Mouse (Mus musculus) megakaryocyte, embryonic 14.5 days (primary cell): Measurements from ENCODE around the gene Ino80b. TPM values are rescaled to one million over a fixed set of nuclear protein-coding genes. Genes with fewer than 3 reads are reported as not detected.

Experiments used
- H3K27me3 ChIP-seq: replicated peaks from 2 replicates; pipeline ENCODE3; 2012; ENCODE audit warnings: inconsistent platforms
- H3K36me3 ChIP-seq: replicated peaks from 2 replicates; pipeline ENCODE3; 2012; ENCODE audit warnings: low read length, inconsistent platforms, mixed read lengths
- H3K4me1 ChIP-seq: 2 replicates; pipeline ENCODE4 v1.6.1; 2012; ENCODE audit warnings: inconsistent platforms
- H3K4me3 ChIP-seq: replicated peaks from 2 replicates; pipeline ENCODE3; 2012; ENCODE audit warnings: moderate library complexity, mild to moderate bottlenecking, inconsistent platforms
- H3K9me3 ChIP-seq: 2 replicates; pipeline ENCODE4 v1.6.1; 2012; ENCODE audit warnings: inconsistent platforms
- FLI1 ChIP-seq: IDR thresholded peaks from 2 replicates; pipeline ENCODE4 v1.6.1; 2012; ENCODE audit warnings: low read length, inconsistent platforms, mixed read lengths
- GATA1 ChIP-seq: IDR thresholded peaks from 3 replicates; pipeline ENCODE4 v1.6.1; 2012; ENCODE audit warnings: mixed read lengths, low read length, inconsistent platforms, borderline replicate concordance
- polyA plus RNA-seq: library from polyadenylated mRNA; stranded (reverse); fragments of >175 nt; gene quantifications from 2 replicates; pipeline ENCODE4 v1.2.3, GENCODE M21; 2012; ENCODE audit warnings: low replicate concordance; ENCODE audit not compliant: insufficient read depth

Ino80b gene
- polyA plus RNA-seq, 1 experiment = 201 TPM

- H3K27me3 ChIP-seq = peaks cover 57% of the 10 kb centered on the region
- peaks cover 5% of the 10 kb centered on the region for H3K36me3 ChIP-seq
- H3K4me3 ChIP-seq = no peak overlapping the region
- TF ChIP-seq GATA1 = no peak
- no peak for TF ChIP-seq FLI1
- H3K4me1 ChIP-seq = peaks cover 45% of the 10 kb centered on the region
- no peaks in the 10 kb centered on the region for H3K9me3 ChIP-seq
Measured at GRCm38 (mm10) chr6:83074979-83075378, 50.3 kb downstream of the Ino80b start.

Other genes with a start within 250 kb of the Ino80b start
- gene Sema4f, start 185.7 kb downstream of the Ino80b start, polyA plus RNA-seq = not detected in 2 replicates
- 3.6 and 5.2 TPM in 2 replicates for gene M1ap, start 178.5 kb downstream of the Ino80b start, polyA plus RNA-seq
- gene Dok1, start 92.0 kb downstream of the Ino80b start, polyA plus RNA-seq = 159 and 256 TPM in 2 replicates
- 0.40 and 4.2 TPM in 2 replicates for gene Loxl3, start 91.3 kb downstream of the Ino80b start, polyA plus RNA-seq
- gene Aup1, start 70.9 kb downstream of the Ino80b start, polyA plus RNA-seq = 1,695 and 4,915 TPM in 2 replicates
- gene Htra2, start 70.2 kb downstream of the Ino80b start, polyA plus RNA-seq = 27.7 and 49.5 TPM in 2 replicates
- 0.22 TPM in 1 of 2 replicates, not detected in the other for gene Dqx1, start 67.6 kb downstream of the Ino80b start, polyA plus RNA-seq
- gene Tlx2, start 55.1 kb downstream of the Ino80b start, polyA plus RNA-seq = not detected in 2 replicates
- gene Pcgf1, start 47.6 kb downstream of the Ino80b start, polyA plus RNA-seq = 6.8 and 7.3 TPM in 2 replicates
- gene Lbx2, start 39.1 kb downstream of the Ino80b start, polyA plus RNA-seq = 3.3 TPM in 1 of 2 replicates, not detected in the other
- 1.8 and 2.0 TPM in 2 replicates for gene Ccdc142, start 23.8 kb downstream of the Ino80b start, polyA plus RNA-seq
- 0.99 and 2.7 TPM in 2 replicates for gene Gm42688, start 23.8 kb downstream of the Ino80b start, polyA plus RNA-seq
- gene Mrpl53, start 16.4 kb downstream of the Ino80b start, polyA plus RNA-seq = 9.6 and 78.7 TPM in 2 replicates
- 76.1 and 165 TPM in 2 replicates for gene Mogs, start 9.9 kb downstream of the Ino80b start, polyA plus RNA-seq
- gene Wbp1, start 3.9 kb downstream of the Ino80b start, polyA plus RNA-seq = 86.6 and 121 TPM in 2 replicates
- gene Rtkn, start 10.0 kb upstream of the Ino80b start, polyA plus RNA-seq = 15.8 and 48.5 TPM in 2 replicates
- gene Wdr54, start 31.0 kb upstream of the Ino80b start, polyA plus RNA-seq = 2.0 and 13.3 TPM in 2 replicates
- 0.36 TPM in 1 of 2 replicates, not detected in the other for gene 1700003E16Rik, start 31.0 kb upstream of the Ino80b start, polyA plus RNA-seq
- 113 and 905 TPM in 2 replicates for gene Dctn1, start 40.5 kb upstream of the Ino80b start, polyA plus RNA-seq
- 0.32 TPM in 1 of 2 replicates, not detected in the other for gene Slc4a5, start 94.4 kb upstream of the Ino80b start, polyA plus RNA-seq
- gene Mthfd2, start 200.5 kb upstream of the Ino80b start, polyA plus RNA-seq = 17.8 and 30.5 TPM in 2 replicates
- 20.8 and 26.9 TPM in 2 replicates for gene Mob1a, start 200.6 kb upstream of the Ino80b start, polyA plus RNA-seq
- gene Bola3, start 223.7 kb upstream of the Ino80b start, polyA plus RNA-seq = 46.0 and 113 TPM in 2 replicates